Mouse (Mus musculus) layer of hippocampus, adult 8-10 months (tissue): ENCODE data around the gene Zfp384. TPM values are rescaled to one million over a fixed set of nuclear protein-coding genes. Genes with fewer than 3 reads are reported as not detected.

Experiments used
- DNase-seq, 2 experiments: peaks; one replicate each; pipeline ENCODE4 v3.0.0; 2022; ENCODE audit warnings: low spot score in 2 of 2
- total RNA-seq, 4 experiments: library from RNA; stranded (reverse); gene quantifications; 2 replicates each; pipeline ENCODE4 v1.2.4; 2022

Gene Zfp384
- total RNA-seq, 4 experiments from 2014 or later, result 44.6 to 54.5 (median 50.6) TPM

DNA sequence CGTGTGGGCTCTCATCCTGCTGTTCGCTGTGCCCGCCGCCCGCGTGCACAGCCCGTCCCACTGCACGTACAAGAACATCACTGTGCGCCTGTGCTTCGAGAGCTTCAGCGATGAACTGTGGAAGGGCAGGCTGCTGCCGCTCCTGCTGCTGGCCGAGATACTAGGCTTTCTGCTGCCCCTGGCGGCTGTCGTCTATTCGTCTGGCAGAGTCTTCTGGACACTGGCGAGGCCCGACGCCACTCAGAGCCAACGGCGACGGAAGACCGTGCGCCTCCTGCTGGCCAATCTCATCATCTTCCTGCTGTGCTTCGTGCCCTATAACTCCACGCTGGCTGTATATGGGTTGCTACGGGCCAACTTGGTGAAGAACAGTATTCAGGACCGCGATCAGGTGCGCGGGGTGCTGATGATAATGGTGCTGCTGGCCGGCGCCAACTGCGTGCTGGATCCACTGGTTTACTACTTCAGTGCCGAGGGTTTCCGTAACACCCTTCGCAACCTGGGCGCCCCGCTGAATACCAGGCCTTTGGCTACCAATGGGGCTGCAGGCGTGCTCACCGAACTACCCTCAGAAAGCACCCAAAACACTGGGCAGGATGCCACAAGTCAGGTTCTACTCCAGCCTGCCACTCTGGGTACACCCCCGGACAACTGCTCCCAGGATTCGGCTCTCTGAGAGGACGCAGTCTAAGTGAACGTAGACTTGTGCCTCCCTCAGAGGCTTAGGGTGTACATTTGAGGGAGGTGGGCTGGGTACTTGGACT lies 73.0 kb downstream of the Zfp384 start:
- peak; percentile 79 to 80 for DNase-seq

- no peak for DNase-seq
Observed at GRCm38 (mm10) chr6:125082801-125083386, 73.9 kb downstream of the Zfp384 start.

GRCm38 (mm10) chr6:125084424-125084823 lies 75.5 kb downstream of the Zfp384 start:
- peak in 1 of 2 experiments; percentile 73 for DNase-seq

Other genes starting within 250 kb of the Zfp384 start
- gene Eno2, start 239.5 kb upstream of the Zfp384 start, total RNA-seq, result 1,000 to 10,000 TPM in 3 of 4 experiments, 100 to 1,000 TPM in 1; 993 to 1,113 (median 1,027) TPM
- gene Lrrc23, start 229.4 kb upstream of the Zfp384 start, total RNA-seq, result 1 to 10 TPM; 2.3 to 5.1 (median 3.3) TPM
- gene Spsb2, start 200.5 kb upstream of the Zfp384 start, total RNA-seq, result 1 to 10 TPM; 3.1 to 7.0 (median 6.0) TPM
- 100 to 1,000 TPM; 782 to 819 (median 789) TPM for gene Tpi1, start 194.8 kb upstream of the Zfp384 start, total RNA-seq
- gene Usp5, start 179.7 kb upstream of the Zfp384 start, total RNA-seq, result 100 to 1,000 TPM; 181 to 196 (median 186) TPM
- gene Cdca3, start 179.6 kb upstream of the Zfp384 start, total RNA-seq, result 1 to 10 TPM in 2 of 4 experiments, under 1 TPM in 2; 0.61 to 1.0 (median 0.95) TPM
- under 1 TPM in 2 of 4 experiments, not detected in 2; 0.36 to 0.96 TPM for gene Gnb3, start 168.9 kb upstream of the Zfp384 start, total RNA-seq
- 10 to 100 TPM; 32.2 to 51.8 (median 36.4) TPM for gene P3h3, start 151.4 kb upstream of the Zfp384 start, total RNA-seq
- gene Gpr162, start 145.2 kb upstream of the Zfp384 start, total RNA-seq, result 100 to 1,000 TPM; 171 to 204 (median 183) TPM
- under 1 TPM in 2 of 4 experiments, not detected in 2; 0.12 to 0.38 TPM for gene Cd4, start 120.9 kb upstream of the Zfp384 start, total RNA-seq
- gene Lag3, start 97.4 kb upstream of the Zfp384 start, total RNA-seq, result 10 to 100 TPM in 2 of 4 experiments, 1 to 10 TPM in 2; 1.6 to 15.6 (median 8.5) TPM
- gene Ptms, start 89.0 kb upstream of the Zfp384 start, total RNA-seq, result 100 to 1,000 TPM; 881 to 936 (median 911) TPM
- gene Mlf2, start 77.8 kb upstream of the Zfp384 start, total RNA-seq, result 100 to 1,000 TPM; 564 to 596 (median 590) TPM
- 100 to 1,000 TPM; 129 to 152 (median 145) TPM for gene Cops7a, start 43.6 kb upstream of the Zfp384 start, total RNA-seq
- gene Pianp, start 12.5 kb upstream of the Zfp384 start, total RNA-seq, result 100 to 1,000 TPM; 115 to 179 (median 146) TPM
- gene Ing4, start 30.6 kb downstream of the Zfp384 start, total RNA-seq, result 10 to 100 TPM; 50.1 to 63.5 (median 55.4) TPM
- gene Acrbp, start 40.5 kb downstream of the Zfp384 start, total RNA-seq, result 10 to 100 TPM; 12.8 to 20.9 (median 15.6) TPM
- 1 to 10 TPM in 3 of 4 experiments, under 1 TPM in 1; 0.23 to 3.9 (median 1.9) TPM for gene Lpar5, start 58.8 kb downstream of the Zfp384 start, total RNA-seq
- 100 to 1,000 TPM; 159 to 187 (median 175) TPM for gene Chd4, start 86.8 kb downstream of the Zfp384 start, total RNA-seq
- 10 to 100 TPM; 33.0 to 33.9 (median 33.5) TPM for gene Nop2, start 122.8 kb downstream of the Zfp384 start, total RNA-seq
- 10 to 100 TPM; 67.2 to 78.4 (median 74.4) TPM for gene Iffo1, start 136.1 kb downstream of the Zfp384 start, total RNA-seq
- 1,000 to 10,000 TPM; 2,500 to 2,996 (median 2,728) TPM for gene Gapdh, start 157.3 kb downstream of the Zfp384 start, total RNA-seq
- 10 to 100 TPM; 21.7 to 33.4 (median 23.7) TPM for gene Ncapd2, start 182.6 kb downstream of the Zfp384 start, total RNA-seq
- gene Mrpl51, start 182.7 kb downstream of the Zfp384 start, total RNA-seq, result 10 to 100 TPM; 63.7 to 67.8 (median 64.6) TPM
- 100 to 1,000 TPM in 1 of 4 experiments, 10 to 100 TPM in 3; 80.8 to 101 (median 90.5) TPM for gene Vamp1, start 206.4 kb downstream of the Zfp384 start, total RNA-seq
- gene Tapbpl, start 222.7 kb downstream of the Zfp384 start, total RNA-seq, result 1 to 10 TPM; 4.0 to 6.8 (median 5.0) TPM
- not detected for gene Cd27, start 227.9 kb downstream of the Zfp384 start, total RNA-seq